Mouse (Mus musculus) intestine, embryonic 15.5 days (tissue): ENCODE results near the gene Hist1h3g. TPM values are rescaled to one million over a fixed set of nuclear protein-coding genes. Genes with fewer than 3 reads are reported as not detected.
A peak's percentile ranks its signal among the peaks of the same experiment; 100 is the strongest.
"Not testable (repeated sequence)": the region's sequence is repeated elsewhere in the genome, so short reads cannot be mapped to it uniquely, and the experiment has no call there.

ENCODE experiments used
- ATAC-seq: fragments of 200-750 bp; cut with Nextera tagmentation; 2 replicates; pipeline ENCODE4 v1.8.0; 2017; ENCODE audit warnings: moderate TSS enrichment, moderate library complexity
- H3K27ac ChIP-seq: fragments of 300-500 bp; sonication (generic); 2 replicates; pipeline ENCODE4 v1.5.1; 2015; ENCODE audit warnings: mild to moderate bottlenecking, inconsistent platforms
- H3K27me3 ChIP-seq: fragments of 300-500 bp; sonication (generic); replicated peaks from 2 replicates; pipeline ENCODE4 v1.6.1; 2015; ENCODE audit warnings: inconsistent platforms
- H3K36me3 ChIP-seq: fragments of 300-500 bp; sonication (generic); 2 replicates; pipeline ENCODE4 v1.6.1; 2015; ENCODE audit warnings: inconsistent platforms
- H3K4me1 ChIP-seq: fragments of 300-500 bp; sonication (generic); replicated peaks from 2 replicates; pipeline ENCODE4 v1.6.1; 2015; ENCODE audit warnings: inconsistent platforms
- H3K4me2 ChIP-seq: fragments of 300-500 bp; sonication (generic); replicated peaks from 2 replicates; pipeline ENCODE4 v1.6.1; 2015; ENCODE audit warnings: mild to moderate bottlenecking, inconsistent platforms
- H3K4me3 ChIP-seq: fragments of 300-500 bp; sonication (generic); replicated peaks from 2 replicates; pipeline ENCODE4 v1.5.1; 2015; ENCODE audit warnings: inconsistent platforms
- H3K9ac ChIP-seq: fragments of 300-500 bp; sonication (generic); 2 replicates; pipeline ENCODE4 v1.6.1; 2015; ENCODE audit warnings: inconsistent platforms
- H3K9me3 ChIP-seq: fragments of 300-500 bp; sonication (generic); 2 replicates; pipeline ENCODE4 v1.6.1; 2016; ENCODE audit warnings: inconsistent platforms
- WGBS: fragments of 180-500 bp; shearing (Covaris S2); methylation state at CpG from one replicate; pipeline ENCODE4 v1.1.7; 2015; 5-methylcytosine and 5-hydroxymethylcytosine counted together
- polyA plus RNA-seq: library from polyadenylated mRNA; unstranded; fragments of >200 nt; fragmentation: Nextera tagmentation; extraction: Ambion mirVana; gene quantifications from 2 replicates; pipeline ENCODE4 v1.2.1, GENCODE M21; 2015

Hist1h3g gene
- polyA plus RNA-seq, 1 experiment from 2014 or later: 6.2 TPM

DNA sequence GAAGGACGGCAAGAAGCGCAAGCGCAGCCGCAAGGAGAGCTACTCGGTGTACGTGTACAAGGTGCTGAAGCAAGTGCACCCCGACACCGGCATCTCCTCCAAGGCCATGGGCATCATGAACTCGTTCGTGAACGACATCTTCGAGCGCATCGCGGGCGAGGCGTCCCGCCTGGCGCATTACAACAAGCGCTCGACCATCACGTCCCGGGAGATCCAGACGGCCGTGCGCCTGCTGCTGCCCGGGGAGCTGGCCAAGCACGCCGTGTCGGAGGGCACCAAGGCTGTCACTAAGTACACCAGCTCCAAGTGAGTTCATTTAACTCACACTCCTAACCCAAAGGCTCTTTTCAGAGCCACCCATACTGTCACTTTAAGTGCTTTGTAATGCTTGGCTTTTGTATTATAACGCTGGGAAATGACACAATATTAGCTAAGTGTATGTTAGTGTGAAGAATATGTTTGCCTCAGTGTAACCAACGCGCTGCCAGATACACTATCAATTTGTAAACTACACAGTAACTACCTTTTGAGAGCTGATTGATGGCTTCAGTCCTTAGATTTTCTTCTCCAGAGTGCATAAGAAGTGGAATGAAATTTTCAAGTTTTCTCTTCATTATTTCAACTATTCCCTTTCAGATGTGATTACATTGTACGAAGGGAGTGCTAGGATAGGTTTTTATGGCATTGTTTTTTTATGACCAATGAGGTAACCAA lies 36.4 kb downstream of the Hist1h3g start:
- H3K4me3 ChIP-seq: peak overlapping the region; percentile 42
- H3K9ac ChIP-seq: peak overlapping the region; percentile 56
- under 1% methylated on average over 18 of the region's 34 CpGs for whole genome bisulfite sequencing
- not testable (repeated sequence) for H3K4me1 ChIP-seq, ATAC-seq, H3K36me3 ChIP-seq, H3K9me3 ChIP-seq, H3K27me3 ChIP-seq
- H3K27ac ChIP-seq: peak overlapping the region; percentile 93
- peak overlapping the region; percentile 66 for H3K4me2 ChIP-seq

DNA sequence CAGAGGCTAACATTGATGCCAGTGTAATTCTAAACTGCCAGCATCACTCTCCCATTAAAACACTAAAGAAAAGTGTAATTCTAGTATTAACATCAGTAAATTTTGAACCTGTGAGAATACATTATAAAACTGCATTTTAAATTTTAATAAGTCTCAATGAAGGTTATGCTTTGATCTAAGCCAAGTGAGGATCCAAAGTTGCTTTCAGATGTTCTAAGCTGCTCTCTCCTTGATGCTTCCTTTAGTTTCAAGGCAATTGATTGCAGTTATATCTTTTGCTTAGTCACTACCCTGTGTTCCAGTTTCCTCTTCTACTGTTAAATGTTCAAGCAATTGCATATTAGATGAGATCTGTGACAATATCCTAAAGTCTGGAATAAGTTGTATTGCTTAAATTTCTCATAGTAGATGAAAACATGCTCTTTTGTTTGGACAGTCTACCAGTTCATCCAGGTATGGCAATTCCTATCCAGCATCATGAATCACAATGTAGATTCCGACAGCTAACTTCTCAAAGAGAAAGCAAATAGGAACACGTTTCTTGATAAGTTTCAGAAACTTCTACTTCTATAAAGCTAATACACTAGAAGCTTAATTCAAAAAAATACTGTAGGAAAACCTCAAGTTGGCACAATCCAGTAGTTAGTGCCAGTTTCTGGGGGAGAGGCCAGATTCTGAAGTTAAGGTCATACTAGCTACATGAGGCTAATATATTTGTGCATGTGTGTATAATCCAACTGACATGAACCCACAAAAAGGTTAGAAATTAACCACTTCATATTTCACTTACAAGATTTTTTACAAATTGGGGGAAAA lies 37.2 kb downstream of the Hist1h3g start:
- no peak for ATAC-seq
- Histone ChIP-seq H3K36me3 (no peaks in the 10 kb centered on the region), H3K4me1 (0 out of 2 replicates have a peak, but pooled peaks cover 3% of the 10 kb centered on the region), H3K9ac (peak overlapping the region; percentile 56), H3K27ac (peak overlapping the region; percentile 93), H3K4me2 (peak overlapping the region; percentile 66), H3K9me3 (no peaks in the 10 kb centered on the region), H3K27me3 (no peaks in the 10 kb centered on the region), H3K4me3 (peak overlapping the region; percentile 42)
- WGBS: 27% methylated on average over 2 of the region's 2 CpGs

DNA sequence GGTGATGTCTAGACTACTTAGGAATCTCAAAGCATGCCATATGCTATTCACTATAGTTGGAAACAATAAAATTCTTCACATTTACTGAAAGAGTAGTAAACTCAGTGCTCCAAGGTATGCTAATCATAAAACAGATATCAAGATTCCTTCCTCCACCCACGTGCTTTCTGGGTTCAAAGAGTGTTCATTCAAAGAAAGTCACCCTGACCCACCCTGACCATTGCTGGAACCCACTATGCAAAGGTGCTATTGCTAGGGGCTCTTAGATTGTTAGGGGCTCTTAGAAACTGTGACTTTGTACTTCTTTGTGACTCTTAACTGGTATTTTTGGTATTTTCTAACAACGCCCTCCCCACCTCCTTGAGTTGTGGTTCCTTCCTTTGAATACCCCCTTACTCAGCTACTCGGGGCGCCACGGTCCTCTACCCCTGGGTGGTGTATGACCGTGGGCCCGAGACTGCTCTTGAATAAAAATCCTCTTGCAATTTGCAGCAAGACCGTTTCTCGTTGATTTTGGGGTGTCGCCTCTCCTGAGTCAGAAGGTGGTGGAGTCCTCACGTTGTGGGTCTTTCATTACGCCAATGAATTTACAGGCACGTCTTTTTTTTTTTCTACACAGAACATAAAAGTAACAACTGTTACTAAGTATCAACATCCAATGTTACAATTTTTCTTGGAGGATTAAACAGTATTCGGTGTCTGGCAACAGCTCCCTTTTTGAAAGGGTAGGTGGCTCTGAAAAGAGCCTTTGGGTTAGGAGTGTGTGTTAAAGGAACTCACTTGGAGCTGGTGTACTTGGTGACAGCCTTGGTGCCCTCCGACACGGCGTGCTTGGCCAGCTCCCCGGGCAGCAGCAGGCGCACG lies 38.0 kb downstream of the Hist1h3g start:
- H3K9ac ChIP-seq: peak overlapping the region; percentile 56
- not testable (repeated sequence) for H3K27me3 ChIP-seq, H3K36me3 ChIP-seq, H3K9me3 ChIP-seq, ATAC-seq, H3K4me1 ChIP-seq
- 8% methylated on average over 20 of the region's 20 CpGs for WGBS
- peak overlapping the region; percentile 93 for H3K27ac ChIP-seq
- peak overlapping the region; percentile 66 for H3K4me2 ChIP-seq
- peak overlapping the region; percentile 42 for H3K4me3 ChIP-seq

GRCm38 (mm10) chr13:23573898-23574524 lies 38.8 kb downstream of the Hist1h3g start, which contains the start of the genes Hist1h2bf and Hist1h2ad:
Gene Hist1h2bf, minus strand, starts transcription at chr13:23574196.
Gene Hist1h2ad, plus strand, starts transcription at chr13:23574381.
- ATAC-seq: peak; percentile 89
- Histone ChIP-seq H3K9ac (peak within 1 kb of the TSS; percentile 56), H3K4me3 (peak within 1 kb of the TSS; percentile 42), H3K4me2 (peak within 1 kb of the TSS; percentile 66), H3K27ac (peak within 1 kb of the TSS; percentile 93)
- H3K27me3 ChIP-seq, H3K9me3 ChIP-seq, H3K36me3 ChIP-seq, H3K4me1 ChIP-seq: not testable (repeated sequence)
- WGBS: under 1% methylated on average over 36 of the region's 42 CpGs

GRCm38 (mm10) chr13:23574546-23575170 lies 39.4 kb downstream of the Hist1h3g start:
- H3K4me1 ChIP-seq, H3K9me3 ChIP-seq, H3K27me3 ChIP-seq, H3K36me3 ChIP-seq, H3K4me3 ChIP-seq, ATAC-seq: not testable (repeated sequence)
- peak overlapping the region; percentile 81; the same call in 1 of the 2 replicates for H3K27ac ChIP-seq
- WGBS: 2% methylated on average over 12 of the region's 39 CpGs
- H3K4me2 ChIP-seq: peak overlapping the region; percentile 52
- 0 out of 2 replicates have a peak overlapping the region, but pooled peaks have one; percentile 41 for H3K9ac ChIP-seq

- peak; percentile 61 for ATAC-seq
- Histone ChIP-seq H3K4me2 (peak within 1 kb of the TSS; percentile 69), H3K27me3 (no peaks in the 10 kb centered on the region), H3K27ac (peak within 1 kb of the TSS; percentile 84), H3K36me3 (no peaks in the 10 kb centered on the region), H3K9ac (peak within 1 kb of the TSS; percentile 65), H3K4me3 (peak within 1 kb of the TSS; percentile 42), H3K9me3 (no peaks in the 10 kb centered on the region), H3K4me1 (no peaks in the 10 kb centered on the region)
- under 1% methylated on average over 18 of the region's 18 CpGs for WGBS
Measured at GRCm38 (mm10) chr13:23575271-23575851, 40.1 kb downstream of the Hist1h3g start, which contains the start of gene Hist1h3d. Gene Hist1h3d, plus strand, starts transcription at chr13:23575763.

DNA sequence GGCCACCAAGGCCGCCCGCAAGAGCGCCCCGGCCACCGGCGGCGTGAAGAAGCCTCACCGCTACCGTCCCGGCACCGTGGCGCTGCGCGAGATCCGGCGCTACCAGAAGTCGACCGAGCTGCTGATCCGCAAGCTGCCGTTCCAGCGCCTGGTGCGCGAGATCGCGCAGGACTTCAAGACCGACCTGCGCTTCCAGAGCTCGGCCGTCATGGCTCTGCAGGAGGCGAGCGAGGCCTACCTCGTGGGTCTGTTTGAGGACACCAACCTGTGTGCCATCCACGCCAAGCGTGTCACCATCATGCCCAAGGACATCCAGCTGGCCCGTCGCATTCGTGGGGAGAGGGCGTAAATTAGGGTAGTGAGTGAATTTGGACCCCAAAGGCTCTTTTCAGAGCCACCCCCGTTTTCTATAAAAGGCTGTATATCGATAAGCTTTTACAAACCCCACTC lies 40.7 kb downstream of the Hist1h3g start:
- H3K9me3 ChIP-seq, ATAC-seq, H3K36me3 ChIP-seq, H3K4me1 ChIP-seq, H3K27me3 ChIP-seq: not testable (repeated sequence)
- 0% methylated on average over 20 of the region's 40 CpGs for WGBS
- Histone ChIP-seq H3K4me3 (peak overlapping the region; percentile 42), H3K27ac (peak overlapping the region; percentile 84), H3K9ac (peak overlapping the region; percentile 65), H3K4me2 (peak overlapping the region; percentile 69)

DNA sequence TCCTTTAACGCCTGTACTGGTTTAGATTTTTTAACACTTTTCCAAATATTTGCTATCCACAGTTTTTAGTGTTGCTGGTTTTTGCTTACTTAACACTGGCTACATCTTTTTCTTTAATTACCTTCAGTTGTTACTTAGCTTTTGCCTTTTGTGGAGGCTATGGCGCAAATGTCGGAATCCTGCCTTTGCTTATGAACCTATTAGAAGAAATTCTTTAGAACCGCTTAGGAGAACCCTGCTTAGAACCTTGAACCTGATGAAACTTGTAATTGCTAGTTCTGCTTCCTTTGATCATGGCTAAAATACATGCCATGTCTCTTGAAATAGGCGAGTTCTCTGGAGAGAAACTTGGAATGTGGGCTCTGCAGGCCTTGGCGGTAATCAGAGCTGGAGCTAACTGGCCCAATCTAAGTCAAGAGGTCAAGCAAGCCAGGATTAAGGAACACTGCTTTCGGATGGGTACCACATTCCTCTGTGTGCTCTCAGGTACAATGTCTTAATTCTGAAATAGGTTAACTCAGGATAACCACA lies 41.2 kb downstream of the Hist1h3g start:
- H3K4me1 ChIP-seq: no peaks in the 10 kb centered on the region
- no peak for ATAC-seq
- H3K4me2 ChIP-seq: peak overlapping the region; percentile 69
- H3K4me3 ChIP-seq: peak overlapping the region; percentile 42
- H3K27me3 ChIP-seq: no peaks in the 10 kb centered on the region
- peak overlapping the region; percentile 84 for H3K27ac ChIP-seq
- WGBS: 8% methylated on average over 7 of the region's 7 CpGs
- no peaks in the 10 kb centered on the region for H3K36me3 ChIP-seq
- peak overlapping the region; percentile 65 for H3K9ac ChIP-seq
- no peaks in the 10 kb centered on the region for H3K9me3 ChIP-seq

GRCm38 (mm10) chr13:23576906-23577639 lies 41.9 kb downstream of the Hist1h3g start:
- peak overlapping the region; percentile 69 for H3K4me2 ChIP-seq
- no peaks in the 10 kb centered on the region for H3K36me3 ChIP-seq
- H3K4me1 ChIP-seq: 0 out of 2 replicates have a peak, but pooled peaks cover 3% of the 10 kb centered on the region
- H3K27ac ChIP-seq: peak overlapping the region; percentile 84
- 31% methylated on average over 6 of the region's 6 CpGs for WGBS
- ATAC-seq: no peak
- H3K4me3 ChIP-seq: peak overlapping the region; percentile 42
- H3K27me3 ChIP-seq: no peaks in the 10 kb centered on the region
- no peaks in the 10 kb centered on the region for H3K9me3 ChIP-seq
- H3K9ac ChIP-seq: peak overlapping the region; percentile 65; the same call in 1 of the 2 replicates

GRCm38 (mm10) chr13:23577835-23578234 lies 42.6 kb downstream of the Hist1h3g start:
- Histone ChIP-seq H3K4me1 (peaks cover 6% of the 10 kb centered on the region; the same call in 1 of the 2 replicates), H3K36me3 (no peaks in the 10 kb centered on the region), H3K9me3 (no peaks in the 10 kb centered on the region), H3K4me2 (no peak overlapping the region), H3K27ac (no peak overlapping the region), H3K9ac (no peak overlapping the region), H3K27me3 (no peaks in the 10 kb centered on the region), H3K4me3 (no peak overlapping the region)
- no peak for ATAC-seq
- WGBS: 92% methylated on average over 1 of the region's 1 CpGs
